In the genomic region with DNA sequence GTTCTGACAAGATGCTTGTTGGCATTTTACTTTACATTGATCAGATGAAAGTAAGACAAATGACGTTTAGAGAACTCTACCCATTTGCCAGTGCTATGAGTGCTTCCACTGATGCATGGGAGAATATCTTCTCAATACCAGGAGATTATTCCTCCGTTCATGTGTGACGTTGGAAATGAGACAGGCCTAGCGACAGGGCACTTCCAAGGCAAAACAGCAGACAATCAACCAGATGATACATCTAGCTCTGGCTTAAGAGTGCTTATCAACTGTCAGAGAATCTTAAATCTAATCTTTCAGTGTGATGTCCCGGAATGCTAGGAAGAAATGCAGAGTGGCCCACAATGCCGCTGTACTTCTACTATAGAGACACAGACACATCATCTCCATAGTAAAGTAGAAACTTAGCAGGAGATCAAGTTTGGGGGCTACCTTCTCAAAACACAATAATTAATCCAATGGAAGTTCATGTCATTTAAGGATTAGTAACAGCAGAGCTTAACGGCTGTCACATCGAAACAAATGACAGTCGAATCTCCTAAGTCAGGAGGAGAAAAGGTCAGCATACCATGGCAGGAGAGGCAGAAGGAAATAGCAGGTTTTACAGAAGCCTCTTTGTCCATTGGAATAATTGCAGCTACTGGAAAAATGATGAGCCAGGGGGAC, we compare ENCODE assay signal across 19 mouse cellular contexts. TPM values are rescaled to one million over a fixed set of nuclear protein-coding genes. Genes with fewer than 3 reads are reported as not detected.
DNase-seq lines count a peak whose midpoint lies in the region; ATAC-seq lines count a peak whose summit lies in the region.
"Had no signal": no experiment of that assay in that cellular context is flagged by ENCODE, and none has a peak within 500 bp of the region (broad histone marks: within the 10 kb centered on the region; RNA-seq: fewer than 3 reads in every experiment).

No protein-coding gene starts in this region.

- no peak overlapping the region for H3K9ac ChIP-seq in intestine, embryonic 16.5 days (ENCODE audit: low read depth, low read length)
- H3K9ac ChIP-seq in intestine, embryonic 15.5 days = no peak overlapping the region
- no peak overlapping the region for H3K9ac ChIP-seq in hindbrain, embryonic 16.5 days (ENCODE audit: low read depth, low read length)
- H3K9ac ChIP-seq: embryonic facial prominence, embryonic 15.5 days; heart, embryonic 12.5 days; hindbrain, embryonic 14.5 days had no signal

- 73% methylated on average over 9 of the region's 9 CpGs for WGBS in intestine, embryonic 16.5 days
- 73% methylated on average over 9 of the region's 9 CpGs for WGBS in intestine, embryonic 15.5 days
- whole genome bisulfite sequencing in hindbrain, embryonic 16.5 days = 70% methylated on average over 9 of the region's 9 CpGs

- peak overlapping the region; percentile 86; the same call in 1 of the 2 replicates for H3K27ac ChIP-seq in intestine, embryonic 16.5 days (ENCODE audit: low read length)
- H3K27ac ChIP-seq in intestine, embryonic 15.5 days = no peak overlapping the region
- no peak overlapping the region for H3K27ac ChIP-seq in hindbrain, embryonic 16.5 days (ENCODE audit: low read depth, low read length)
- H3K27ac ChIP-seq: embryonic facial prominence, embryonic 15.5 days; forebrain, embryonic 10.5 days; gastrocnemius, adult 2 months; hindbrain, embryonic 10.5 days; hindbrain, embryonic 14.5 days had no signal

- peak; percentile 22 for DNase-seq in heart, adult 11 months
- DNase-seq in heart, postnatal 25 days (ENCODE audit: low spot score) = no peak
- peak; percentile 2 for DNase-seq in testis, postnatal 10 days (ENCODE audit: low spot score)
- DNase-seq in testis, postnatal 14 days (ENCODE audit: low spot score) = no peak
- DNase-seq: adrenal gland, adult 2 months; adrenal gland, postnatal 25 days; cerebellum, adult 9-11 months; cerebellum, postnatal 36 days; gastrocnemius, adult 2 months; gastrocnemius, postnatal 25 days had no signal

- no peak overlapping the region for H3K4me3 ChIP-seq in intestine, embryonic 16.5 days (ENCODE audit: low read length)
- no peak overlapping the region for H3K4me3 ChIP-seq in intestine, embryonic 15.5 days (replicated peaks)
- H3K4me3 ChIP-seq in hindbrain, embryonic 16.5 days (ENCODE audit: low read length) = no peak overlapping the region
- H3K4me3 ChIP-seq: embryonic facial prominence, embryonic 15.5 days; erythroblast, embryonic 14.5 days; forebrain, embryonic 10.5 days; gastrocnemius, adult 2 months; heart, embryonic 12.5 days; hindbrain, embryonic 10.5 days had no signal

- H3K4me1 ChIP-seq in intestine, embryonic 16.5 days (ENCODE audit: control insufficient read depth, insufficient read depth, low read length) = peaks cover 4% of the 10 kb centered on the region; the same call in 1 of the 2 replicates
- 0 out of 2 replicates have a peak, but pooled peaks cover 10% of the 10 kb centered on the region for H3K4me1 ChIP-seq in intestine, embryonic 15.5 days (replicated peaks)
- peaks cover 5% of the 10 kb centered on the region; the same call in 1 of the 2 replicates for H3K4me1 ChIP-seq in hindbrain, embryonic 16.5 days (ENCODE audit: control insufficient read depth, insufficient read depth, low read depth, low read length)

- H3K27me3 ChIP-seq in intestine, embryonic 16.5 days (replicated peaks; ENCODE audit: control insufficient read depth, insufficient read depth, low read length) = no peaks in the 10 kb centered on the region
- no peaks in the 10 kb centered on the region for H3K27me3 ChIP-seq in intestine, embryonic 15.5 days (replicated peaks)
- H3K27me3 ChIP-seq in hindbrain, embryonic 16.5 days (replicated peaks; ENCODE audit: control insufficient read depth, insufficient read depth, low read length) = no peaks in the 10 kb centered on the region
- H3K27me3 ChIP-seq: embryonic facial prominence, embryonic 15.5 days; heart, embryonic 12.5 days had no signal

- H3K36me3 ChIP-seq in intestine, embryonic 16.5 days (ENCODE audit: control insufficient read depth, insufficient read depth, low read length) = no peaks in the 10 kb centered on the region
- no peaks in the 10 kb centered on the region for H3K36me3 ChIP-seq in intestine, embryonic 15.5 days
- no peaks in the 10 kb centered on the region for H3K36me3 ChIP-seq in hindbrain, embryonic 16.5 days (ENCODE audit: control insufficient read depth, insufficient read depth, low read length)
- H3K36me3 ChIP-seq: embryonic facial prominence, embryonic 15.5 days; forebrain, embryonic 10.5 days; hindbrain, embryonic 10.5 days had no signal

- no peak for ATAC-seq in intestine, embryonic 16.5 days
- ATAC-seq in intestine, embryonic 15.5 days = no peak
- ATAC-seq in hindbrain, embryonic 16.5 days = no peak

- intact Hi-C loops in heart, postnatal 25 days (cut with DNase I) = no loop called here

- H3K4me2 ChIP-seq in intestine, embryonic 16.5 days (ENCODE audit: low read depth, low read length) = no peak overlapping the region
- H3K4me2 ChIP-seq in intestine, embryonic 15.5 days (replicated peaks) = no peak overlapping the region
- H3K4me2 ChIP-seq in hindbrain, embryonic 16.5 days (ENCODE audit: low read length) = no peak overlapping the region
- H3K4me2 ChIP-seq: embryonic facial prominence, embryonic 15.5 days; heart, embryonic 12.5 days; hindbrain, embryonic 14.5 days had no signal

- no peaks in the 10 kb centered on the region for H3K9me3 ChIP-seq in intestine, embryonic 16.5 days (ENCODE audit: control insufficient read depth, low read length)
- no peaks in the 10 kb centered on the region for H3K9me3 ChIP-seq in intestine, embryonic 15.5 days
- no peaks in the 10 kb centered on the region for H3K9me3 ChIP-seq in hindbrain, embryonic 16.5 days (ENCODE audit: control insufficient read depth, low read length)
- H3K9me3 ChIP-seq: embryonic facial prominence, embryonic 15.5 days; forebrain, embryonic 10.5 days; heart, embryonic 12.5 days; hindbrain, embryonic 10.5 days had no signal

RNA-seq across cellular contexts. Expression of a gene that starts 35.8 kb away (rescaled TPM):
- total RNA-seq in heart, postnatal 25 days (2021) = 10 to 100 TPM; 27.7 to 28.9 TPM
- polyA plus RNA-seq in intestine, embryonic 16.5 days (2015; fragmentation: Nextera tagmentation; extraction: Ambion mirVana) = 34.1 and 37.6 TPM in 2 replicates
- polyA plus RNA-seq in intestine, embryonic 15.5 days (2015; fragmentation: Nextera tagmentation; extraction: Ambion mirVana) = 41.1 and 42.3 TPM in 2 replicates
- 40.0 and 41.4 TPM in 2 replicates for polyA plus RNA-seq in hindbrain, embryonic 16.5 days (2015; fragmentation: Nextera tagmentation; extraction: Ambion mirVana)

Comparison
In these comparisons a context has a peak if more than half of its experiments do, and no peak if none do; other contexts are left out.
1. DNase-seq: peak in heart, adult 11 months (single experiment) and testis, postnatal 10 days (single experiment); none in heart, postnatal 25 days (single experiment) and testis, postnatal 14 days (single experiment).